Mouse (Mus musculus) midbrain, embryonic 10.5 days (tissue): ENCODE measurements around the gene Cltb. TPM values are rescaled to one million over a fixed set of nuclear protein-coding genes. Genes with fewer than 3 reads are reported as not detected.

ENCODE experiments used
- microRNA-seq: library from miRNA; unstranded; fragments of <30 nt; microRNA quantifications from one replicate; pipeline ENCODE4, GENCODE M21; 2017
- polyA plus RNA-seq: library from polyadenylated mRNA; unstranded; fragments of >200 nt; fragmentation: Nextera tagmentation; extraction: Ambion mirVana; gene quantifications from 2 replicates; pipeline ENCODE4 v1.2.1, GENCODE M21; 2016

Gene Cltb
- polyA plus RNA-seq, 1 experiment from 2014 or later: 18.7 TPM

Small RNA genes lying within 50 kb of the gene (microRNA-seq; reads per million reads assigned to microRNA genes)
- not detected for gene Gm24195

Other genes with a start within 250 kb of the Cltb start
- gene Cplx2, start 240.0 kb downstream of the Cltb start, polyA plus RNA-seq: 9.9 and 15.3 TPM in 2 replicates
- 195 and 200 TPM in 2 replicates for gene Thoc3, start 142.5 kb downstream of the Cltb start, polyA plus RNA-seq
- 12.0 and 12.8 TPM in 2 replicates for gene Simc1, start 107.6 kb downstream of the Cltb start, polyA plus RNA-seq
- gene 4833439L19Rik, start 45.9 kb downstream of the Cltb start, polyA plus RNA-seq: 215 and 266 TPM in 2 replicates
- 28.6 and 29.7 TPM in 2 replicates for gene Arl10, start 36.3 kb downstream of the Cltb start, polyA plus RNA-seq
- gene Nop16, start 21.3 kb downstream of the Cltb start, polyA plus RNA-seq: 89.7 and 105 TPM in 2 replicates
- gene Higd2a, start 21.1 kb downstream of the Cltb start, polyA plus RNA-seq: 155 and 156 TPM in 2 replicates
- gene Faf2, start 10.4 kb upstream of the Cltb start, polyA plus RNA-seq: 88.4 and 89.7 TPM in 2 replicates
- gene Rnf44, start 82.6 kb upstream of the Cltb start, polyA plus RNA-seq: 90.1 and 98.8 TPM in 2 replicates
- not detected in 2 replicates for gene Cdhr2, start 90.1 kb upstream of the Cltb start, polyA plus RNA-seq
- 0.88 and 1.1 TPM in 2 replicates for gene Gprin1, start 138.5 kb upstream of the Cltb start, polyA plus RNA-seq
- 1.5 TPM in 2 replicates for gene Sncb, start 155.3 kb upstream of the Cltb start, polyA plus RNA-seq
- gene Eif4e1b, start 172.7 kb upstream of the Cltb start, polyA plus RNA-seq: not detected in 2 replicates
- gene Tspan17, start 178.0 kb upstream of the Cltb start, polyA plus RNA-seq: 12.9 and 20.6 TPM in 2 replicates